Mouse (Mus musculus): Measurements from ENCODE around the gene Tmem209. TPM values are rescaled to one million over a fixed set of nuclear protein-coding genes. Genes with fewer than 3 reads are reported as not detected.

Gene Tmem209
- total RNA-seq, 2 experiments from 2014 or later: 21.7 to 24.8 TPM

- peak in 1 of 2 experiments; percentile 41 for DNase-seq (ENCODE audit: low spot score in 2 of 2)
Observed at GRCm38 (mm10) chr6:30468684-30469083, 40.9 kb downstream of the Tmem209 start.

GRCm38 (mm10) chr6:30468058-30468457 is 41.5 kb downstream of the Tmem209 start:
- no peak for DNase-seq (ENCODE audit: low spot score in 2 of 2)

- DNase-seq (ENCODE audit: low spot score in 2 of 2): no peak
Observed at GRCm38 (mm10) chr6:30465586-30465985, 44.0 kb downstream of the Tmem209 start.

- no peak for DNase-seq (ENCODE audit: low spot score in 2 of 2)
Observed at GRCm38 (mm10) chr6:30462822-30463221, 46.8 kb downstream of the Tmem209 start.

GRCm38 (mm10) chr6:30461755-30462344 is 47.7 kb downstream of the Tmem209 start:
- no peak for DNase-seq (ENCODE audit: low spot score in 2 of 2)

- DNase-seq (ENCODE audit: low spot score in 2 of 2): peak; percentile 82 to 90
Observed at GRCm38 (mm10) chr6:30460750-30461446, 48.7 kb downstream of the Tmem209 start.

- peak; percentile 75 to 81 for DNase-seq (ENCODE audit: low spot score in 2 of 2)
Observed at GRCm38 (mm10) chr6:30459811-30460749, 49.5 kb downstream of the Tmem209 start.

GRCm38 (mm10) chr6:30459056-30459747 is 50.4 kb downstream of the Tmem209 start:
- DNase-seq (ENCODE audit: low spot score in 2 of 2): no peak

- DNase-seq (ENCODE audit: low spot score in 2 of 2): no peak
Observed at GRCm38 (mm10) chr6:30458626-30459025, 51.0 kb downstream of the Tmem209 start.

GRCm38 (mm10) chr6:30456991-30457390 is 52.6 kb downstream of the Tmem209 start:
- no peak for DNase-seq (ENCODE audit: low spot score in 2 of 2)

- no peak for DNase-seq (ENCODE audit: low spot score in 2 of 2)
Observed at GRCm38 (mm10) chr6:30439576-30439975, 70.0 kb downstream of the Tmem209 start.

GRCm38 (mm10) chr6:30437054-30437453 is 72.5 kb downstream of the Tmem209 start:
- no peak for DNase-seq (ENCODE audit: low spot score in 2 of 2)

- DNase-seq (ENCODE audit: low spot score in 2 of 2): no peak
Observed at GRCm38 (mm10) chr6:30436476-30436875, 73.1 kb downstream of the Tmem209 start.

- no peak for DNase-seq (ENCODE audit: low spot score in 2 of 2)
Observed at GRCm38 (mm10) chr6:30432461-30433192, 77.0 kb downstream of the Tmem209 start.

Other genes with a start within 250 kb of the Tmem209 start
- 10 to 100 TPM; 88.6 to 92.2 TPM for gene Ube2h, start 205.2 kb downstream of the Tmem209 start, total RNA-seq (2021)
- gene Zc3hc1, start 118.8 kb downstream of the Tmem209 start, total RNA-seq (2021): 10 to 100 TPM; 24.7 to 29.3 TPM
- gene Klhdc10, start 107.9 kb downstream of the Tmem209 start, total RNA-seq (2021): 100 to 1,000 TPM in 1 of 2 experiments, 10 to 100 TPM in 1; 89.0 to 104 TPM
- under 1 TPM; 0.52 to 0.74 TPM for gene Ssmem1, start 66 bp upstream of the Tmem209 start, total RNA-seq (2021)
- 1 to 10 TPM; 1.9 to 2.0 TPM for gene Cpa2, start 31.8 kb upstream of the Tmem209 start, total RNA-seq (2021)
- gene Cpa4, start 58.6 kb upstream of the Tmem209 start, total RNA-seq (2021): under 1 TPM; 0.19 to 0.21 TPM
- gene Cpa5, start 101.2 kb upstream of the Tmem209 start, total RNA-seq (2021): not detected
- not detected for gene Cpa1, start 129.4 kb upstream of the Tmem209 start, total RNA-seq (2021)
- 1 to 10 TPM; 6.4 to 7.0 TPM for gene Cep41, start 184.0 kb upstream of the Tmem209 start, total RNA-seq (2021)
- gene Mest, start 213.8 kb upstream of the Tmem209 start, total RNA-seq (2021): 100 to 1,000 TPM in 1 of 2 experiments, 10 to 100 TPM in 1; 94.5 to 106 TPM